Mouse (Mus musculus) CH12.LX (cell line): ENCODE data around the gene Farp1.

ENCODE experiments used
- CTCF ChIP-seq, 2 experiments: IDR thresholded peaks in 1 of 2; conservative IDR thresholded peaks in 1 of 2; 2 replicates each; pipeline ENCODE4 v1.5.1; 2011 to 2012; ENCODE audit warnings: low read depth in 2 of 2, low read length in 2 of 2, improper control_type of control experiment in 1 of 2, inconsistent platforms in 1 of 2, mild to moderate bottlenecking in 1 of 2, moderate library complexity in 1 of 2
- E2F4 ChIP-seq: IDR thresholded peaks from 2 replicates; pipeline ENCODE4 v1.6.1; 2011; ENCODE audit warnings: low read depth, low read length, improper control_type of control experiment; ENCODE audit not compliant: insufficient replicate concordance
- JUND ChIP-seq: conservative IDR thresholded peaks from 2 replicates; pipeline ENCODE4 v1.6.1; 2011; ENCODE audit warnings: low read depth, low read length, improper control_type of control experiment
- MAX ChIP-seq: IDR thresholded peaks from 2 replicates; pipeline ENCODE4 v1.6.1; 2011; ENCODE audit warnings: low read length, improper control_type of control experiment
- MXI1 ChIP-seq: IDR thresholded peaks from 2 replicates; pipeline ENCODE4 v1.6.1; 2011; ENCODE audit warnings: mild to moderate bottlenecking, low read depth, low read length, improper control_type of control experiment
- PAX5 ChIP-seq: IDR thresholded peaks from 2 replicates; pipeline ENCODE4 v1.6.1; 2012; ENCODE audit warnings: low read length, inconsistent platforms, mixed read lengths
- POLR2A ChIP-seq: IDR thresholded peaks from 2 replicates; pipeline ENCODE4 v1.6.1; 2011; ENCODE audit warnings: low read depth, mild to moderate bottlenecking, improper control_type of control experiment, low read length
- POLR2AphosphoS2 ChIP-seq: IDR thresholded peaks from 2 replicates; pipeline ENCODE4 v1.6.1; 2011; ENCODE audit warnings: low read depth, low read length, improper control_type of control experiment
- TCF12 ChIP-seq: IDR thresholded peaks from 2 replicates; pipeline ENCODE4 v1.6.1; 2014; ENCODE audit warnings: low read depth, mild to moderate bottlenecking, inconsistent platforms, low read length, improper control_type of control experiment
- ZC3H11A ChIP-seq: IDR thresholded peaks from 2 replicates; pipeline ENCODE4 v1.6.1; 2012; ENCODE audit warnings: low read depth, mild to moderate bottlenecking, inconsistent platforms, low read length, improper control_type of control experiment
- ZKSCAN1 ChIP-seq: IDR thresholded peaks from 2 replicates; pipeline ENCODE4 v1.6.1; 2012; ENCODE audit warnings: low read depth, inconsistent platforms, low read length, improper control_type of control experiment, borderline replicate concordance

DNA sequence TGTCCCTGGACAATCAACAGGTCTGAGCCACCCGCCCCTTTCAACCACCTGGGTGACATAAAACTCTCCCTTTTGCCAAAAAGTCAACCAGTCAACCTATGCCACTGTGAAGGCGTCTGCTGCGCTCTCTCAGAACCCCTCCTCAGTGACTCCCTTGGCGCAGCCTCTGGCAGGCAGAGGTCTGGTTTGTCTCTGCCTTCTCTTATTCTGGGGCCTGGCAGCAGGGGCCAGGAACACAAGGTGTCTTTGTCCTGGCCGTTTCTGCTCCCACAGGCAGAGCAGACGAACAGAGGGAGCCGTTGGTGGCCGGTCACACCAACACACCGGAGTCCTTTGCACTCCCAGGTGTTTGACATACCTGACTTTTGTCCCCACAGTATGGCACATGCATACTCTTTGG lies 57.5 kb downstream of the Farp1 start:
- TF ChIP-seq E2F4 = no peak
- no peak for TF ChIP-seq TCF12
- no peak for TF ChIP-seq PAX5
- no peak for TF ChIP-seq CTCF (conservative IDR thresholded peaks at IDR 0.05 in 1 of 2, IDR thresholded peaks at IDR 0.05 in 1 of 2; ENCODE audit: low read depth in 2 of 2, low read length in 2 of 2)
- no peak for TF ChIP-seq ZC3H11A
- TF ChIP-seq POLR2AphosphoS2 = no peak
- TF ChIP-seq ZKSCAN1 = no peak
- no peak for TF ChIP-seq JUND
- TF ChIP-seq MXI1 = no peak
- TF ChIP-seq POLR2A = no peak
- TF ChIP-seq MAX = no peak
